Mouse (Mus musculus): ENCODE results near the gene Fam47e. TPM values are rescaled to one million over a fixed set of nuclear protein-coding genes. Genes with fewer than 3 reads are reported as not detected.

Gene Fam47e
- polyA plus RNA-seq, 1 experiment from 2014 or later = 0.09 TPM

GRCm38 (mm10) chr5:92554443-92554842 is 426 bp upstream of the Fam47e start:
- no peaks in the 10 kb centered on the region for H3K36me3 ChIP-seq
- no peak overlapping the region for H3K4me3 ChIP-seq
- WGBS = 76% methylated on average over 4 of the region's 4 CpGs
- H3K27ac ChIP-seq = no peak overlapping the region
- no peak overlapping the region for H3K4me2 ChIP-seq
- H3K4me1 ChIP-seq (replicated peaks) = 0 out of 2 replicates have a peak, but pooled peaks cover 2% of the 10 kb centered on the region
- no peaks in the 10 kb centered on the region for H3K9me3 ChIP-seq (replicated peaks)
- no peak overlapping the region for H3K9ac ChIP-seq
- no peaks in the 10 kb centered on the region for H3K27me3 ChIP-seq
- no peak for ATAC-seq (replicated peaks; ENCODE audit: insufficient number of reproducible peaks, insufficient read depth, low FRiP score, low read depth)

- Histone ChIP-seq H3K27ac (no peak overlapping the region), H3K4me2 (no peak overlapping the region), H3K27me3 (no peaks in the 10 kb centered on the region), H3K9ac (no peak overlapping the region), H3K4me1 (replicated peaks) (peaks cover 12% of the 10 kb centered on the region; the same call in 1 of the 2 replicates), H3K4me3 (no peak overlapping the region), H3K9me3 (replicated peaks) (no peaks in the 10 kb centered on the region), H3K36me3 (no peaks in the 10 kb centered on the region)
- WGBS = 95% methylated on average over 1 of the region's 1 CpGs
- no peak for ATAC-seq (replicated peaks; ENCODE audit: insufficient number of reproducible peaks, insufficient read depth, low FRiP score, low read depth)
Measured at GRCm38 (mm10) chr5:92555905-92556304, 1.0 kb downstream of the Fam47e start.

GRCm38 (mm10) chr5:92557508-92557907 is 2.6 kb downstream of the Fam47e start:
- H3K9ac ChIP-seq = no peak overlapping the region
- no peak overlapping the region for H3K4me3 ChIP-seq
- H3K4me1 ChIP-seq (replicated peaks) = peaks cover 12% of the 10 kb centered on the region; the same call in 1 of the 2 replicates
- no peak for ATAC-seq (replicated peaks; ENCODE audit: insufficient number of reproducible peaks, insufficient read depth, low FRiP score, low read depth)
- H3K4me2 ChIP-seq = no peak overlapping the region
- no peaks in the 10 kb centered on the region for H3K27me3 ChIP-seq
- no peaks in the 10 kb centered on the region for H3K9me3 ChIP-seq (replicated peaks)
- WGBS = 89% methylated on average over 1 of the region's 1 CpGs
- H3K36me3 ChIP-seq = no peaks in the 10 kb centered on the region
- H3K27ac ChIP-seq = no peak overlapping the region

- Histone ChIP-seq H3K4me3 (no peak overlapping the region), H3K27ac (no peak overlapping the region), H3K27me3 (no peaks in the 10 kb centered on the region), H3K4me1 (replicated peaks) (peaks cover 12% of the 10 kb centered on the region; the same call in 1 of the 2 replicates), H3K4me2 (no peak overlapping the region), H3K9me3 (replicated peaks) (no peaks in the 10 kb centered on the region), H3K9ac (no peak overlapping the region), H3K36me3 (no peaks in the 10 kb centered on the region)
- 54% methylated on average over 2 of the region's 2 CpGs for WGBS
- no peak; the same call in 1 of the 2 replicates for ATAC-seq (replicated peaks; ENCODE audit: insufficient number of reproducible peaks, insufficient read depth, low FRiP score, low read depth)
Measured at GRCm38 (mm10) chr5:92560201-92560600, 5.3 kb downstream of the Fam47e start.

GRCm38 (mm10) chr5:92562002-92562401 is 7.1 kb downstream of the Fam47e start:
- ATAC-seq (replicated peaks; ENCODE audit: insufficient number of reproducible peaks, insufficient read depth, low FRiP score, low read depth) = no peak
- H3K27ac ChIP-seq = no peak overlapping the region
- WGBS = 78% methylated on average over 13 of the region's 13 CpGs

GRCm38 (mm10) chr5:92571232-92571631 is 16.4 kb downstream of the Fam47e start:
- no peak overlapping the region for H3K4me3 ChIP-seq
- H3K9ac ChIP-seq = no peak overlapping the region
- WGBS = 80% methylated on average over 4 of the region's 4 CpGs
- ATAC-seq (replicated peaks; ENCODE audit: insufficient number of reproducible peaks, insufficient read depth, low FRiP score, low read depth) = no peak
- no peaks in the 10 kb centered on the region for H3K36me3 ChIP-seq
- H3K9me3 ChIP-seq (replicated peaks) = no peaks in the 10 kb centered on the region
- no peaks in the 10 kb centered on the region for H3K27me3 ChIP-seq
- no peaks in the 10 kb centered on the region for H3K4me1 ChIP-seq (replicated peaks)
- H3K4me2 ChIP-seq = no peak overlapping the region
- no peak overlapping the region for H3K27ac ChIP-seq

More at GRCm38 (mm10) chr5:92562002-92562401, 7.1 kb downstream of the Fam47e start:
- no peaks in the 10 kb centered on the region for H3K9me3 ChIP-seq (replicated peaks)
- H3K4me1 ChIP-seq (replicated peaks) = peaks cover 12% of the 10 kb centered on the region; the same call in 1 of the 2 replicates
- H3K4me3 ChIP-seq = no peak overlapping the region
- no peak overlapping the region for H3K4me2 ChIP-seq
- H3K27me3 ChIP-seq = no peaks in the 10 kb centered on the region
- no peaks in the 10 kb centered on the region for H3K36me3 ChIP-seq
- no peak overlapping the region for H3K9ac ChIP-seq

GRCm38 (mm10) chr5:92579559-92579958 is 24.7 kb downstream of the Fam47e start:
- Histone ChIP-seq H3K9me3 (replicated peaks) (no peaks in the 10 kb centered on the region), H3K27ac (no peak overlapping the region), H3K9ac (no peak overlapping the region), H3K4me3 (no peak overlapping the region), H3K36me3 (no peaks in the 10 kb centered on the region), H3K27me3 (no peaks in the 10 kb centered on the region), H3K4me1 (replicated peaks) (no peaks in the 10 kb centered on the region), H3K4me2 (no peak overlapping the region)
- no peak for ATAC-seq (replicated peaks; ENCODE audit: insufficient number of reproducible peaks, insufficient read depth, low FRiP score, low read depth)
- WGBS = 79% methylated on average over 14 of the region's 14 CpGs

- Histone ChIP-seq H3K4me3 (no peak overlapping the region), H3K27ac (no peak overlapping the region), H3K9ac (no peak overlapping the region), H3K27me3 (no peaks in the 10 kb centered on the region), H3K9me3 (replicated peaks) (no peaks in the 10 kb centered on the region), H3K4me2 (no peak overlapping the region), H3K4me1 (replicated peaks) (no peaks in the 10 kb centered on the region), H3K36me3 (no peaks in the 10 kb centered on the region)
- WGBS = 50% methylated on average over 10 of the region's 10 CpGs
- ATAC-seq (replicated peaks; ENCODE audit: insufficient number of reproducible peaks, insufficient read depth, low FRiP score, low read depth) = no peak
Measured at GRCm38 (mm10) chr5:92585932-92586331, 31.1 kb downstream of the Fam47e start.

- Histone ChIP-seq H3K27ac (no peak overlapping the region), H3K4me1 (replicated peaks) (no peaks in the 10 kb centered on the region), H3K36me3 (no peaks in the 10 kb centered on the region), H3K4me2 (no peak overlapping the region), H3K9ac (no peak overlapping the region), H3K9me3 (replicated peaks) (no peaks in the 10 kb centered on the region), H3K27me3 (no peaks in the 10 kb centered on the region), H3K4me3 (no peak overlapping the region)
- WGBS = 66% methylated on average over 5 of the region's 5 CpGs
- ATAC-seq (replicated peaks; ENCODE audit: insufficient number of reproducible peaks, insufficient read depth, low FRiP score, low read depth) = no peak
Measured at GRCm38 (mm10) chr5:92595026-92595425, 40.2 kb downstream of the Fam47e start.

- H3K9me3 ChIP-seq (replicated peaks) = no peaks in the 10 kb centered on the region
- peaks cover 7% of the 10 kb centered on the region; the same call in 1 of the 2 replicates for H3K27me3 ChIP-seq
- 81% methylated on average over 8 of the region's 8 CpGs for WGBS
- ATAC-seq (replicated peaks; ENCODE audit: insufficient number of reproducible peaks, insufficient read depth, low FRiP score, low read depth) = no peak
- H3K4me1 ChIP-seq (replicated peaks) = no peaks in the 10 kb centered on the region
- no peak overlapping the region for H3K27ac ChIP-seq
- H3K4me2 ChIP-seq = no peak overlapping the region
- no peak overlapping the region for H3K9ac ChIP-seq
- H3K4me3 ChIP-seq = no peak overlapping the region
- H3K36me3 ChIP-seq = no peaks in the 10 kb centered on the region
Measured at GRCm38 (mm10) chr5:92596865-92597264, 42.0 kb downstream of the Fam47e start.

- Histone ChIP-seq H3K4me2 (no peak overlapping the region), H3K9me3 (replicated peaks) (no peaks in the 10 kb centered on the region), H3K27me3 (peaks cover 8% of the 10 kb centered on the region; the same call in 1 of the 2 replicates), H3K4me1 (replicated peaks) (peaks cover 1% of the 10 kb centered on the region; the same call in 1 of the 2 replicates), H3K9ac (no peak overlapping the region), H3K27ac (no peak overlapping the region), H3K36me3 (no peaks in the 10 kb centered on the region), H3K4me3 (no peak overlapping the region)
- ATAC-seq (replicated peaks; ENCODE audit: insufficient number of reproducible peaks, insufficient read depth, low FRiP score, low read depth) = no peak
- 66% methylated on average over 10 of the region's 10 CpGs for WGBS
Measured at GRCm38 (mm10) chr5:92599030-92599429, 44.2 kb downstream of the Fam47e start.
